Mouse (Mus musculus) cerebellum, adult 2 months (tissue): Measurements from ENCODE around the gene Ttc12. TPM values are rescaled to one million over a fixed set of nuclear protein-coding genes. Genes with fewer than 3 reads are reported as not detected.

Experiments
- DNase-seq, 2 experiments: peaks; one replicate each; pipeline ENCODE4 v3.0.0; 2021
- H3K27ac ChIP-seq: fragments of 200-500 bp; 2 replicates; pipeline ENCODE4 v1.5.1; 2012; ENCODE audit warnings: low read length, control low read depth, inconsistent platforms; ENCODE audit not compliant: insufficient read depth
- H3K27me3 ChIP-seq: fragments of 200-500 bp; 2 replicates; pipeline ENCODE4 v1.6.1; 2012; ENCODE audit warnings: inconsistent platforms, mild to moderate bottlenecking, low read length, moderate library complexity; ENCODE audit not compliant: control insufficient read depth, insufficient read depth
- H3K4me1 ChIP-seq: fragments of 200-500 bp; 2 replicates; pipeline ENCODE4 v1.6.1; 2011; ENCODE audit warnings: low read length; ENCODE audit not compliant: control insufficient read depth, insufficient read depth
- H3K4me3 ChIP-seq: fragments of 200-500 bp; replicated peaks from 2 replicates; pipeline ENCODE3; 2011; ENCODE audit warnings: mild to moderate bottlenecking, low read depth, low read length, control low read depth; ENCODE audit not compliant: insufficient read depth
- CTCF ChIP-seq: fragments of 200-500 bp; IDR thresholded peaks from 2 replicates; pipeline ENCODE4 v1.5.1; 2011; ENCODE audit warnings: low read depth, mild to moderate bottlenecking, control low read depth, low read length, moderate library complexity, borderline replicate concordance; ENCODE audit not compliant: insufficient read depth
- POLR2A ChIP-seq: fragments of 200-500 bp; IDR thresholded peaks from 2 replicates; pipeline ENCODE4 v1.6.1; 2011; ENCODE audit warnings: low read length, control low read depth, borderline replicate concordance; ENCODE audit not compliant: insufficient read depth
- WGBS: fragments of 180-500 bp; shearing (Covaris S2); methylation state at CpG from one replicate; pipeline ENCODE4 v1.1.7; 2018; 5-methylcytosine and 5-hydroxymethylcytosine counted together
- polyA plus RNA-seq: library from polyadenylated mRNA; depleted of rRNA; stranded (reverse); fragments of >200 nt; gene quantifications from 2 replicates; pipeline ENCODE4 v1.2.3, GENCODE M21; 2012

Ttc12 gene
- polyA plus RNA-seq, 1 experiment = 3.3 TPM

GRCm38 (mm10) chr9:49507829-49508585, 22.0 kb upstream of the Ttc12 start:
- TF ChIP-seq POLR2A (no peak), CTCF (no peak)
- H3K4me3 ChIP-seq = no peak overlapping the region
- no peak overlapping the region for H3K27ac ChIP-seq
- 86% methylated on average over 9 of the region's 9 CpGs for WGBS
- DNase-seq = peak in 1 of 2 experiments; percentile 16
- no peaks in the 10 kb centered on the region for H3K27me3 ChIP-seq
- no peaks in the 10 kb centered on the region for H3K4me1 ChIP-seq

GRCm38 (mm10) chr9:49504658-49505057, 18.6 kb upstream of the Ttc12 start:
- H3K4me3 ChIP-seq = no peak overlapping the region
- 35% methylated on average over 5 of the region's 5 CpGs for WGBS
- TF ChIP-seq POLR2A (no peak), CTCF (no peak)
- DNase-seq = no peak
- H3K27me3 ChIP-seq = no peaks in the 10 kb centered on the region
- H3K4me1 ChIP-seq = no peaks in the 10 kb centered on the region
- H3K27ac ChIP-seq = no peak overlapping the region

GRCm38 (mm10) chr9:49502245-49502644, 16.2 kb upstream of the Ttc12 start:
- no peak for TF ChIP-seq CTCF
- 93% methylated on average over 4 of the region's 4 CpGs for WGBS

GRCm38 (mm10) chr9:49499878-49500277, 13.9 kb upstream of the Ttc12 start:
- WGBS = 96% methylated on average over 2 of the region's 2 CpGs
- no peak for TF ChIP-seq CTCF
- Histone ChIP-seq H3K4me3 (no peak overlapping the region), H3K4me1 (no peaks in the 10 kb centered on the region), H3K27me3 (no peaks in the 10 kb centered on the region), H3K27ac (no peak overlapping the region)
- DNase-seq = no peak

More at GRCm38 (mm10) chr9:49502245-49502644, 16.2 kb upstream of the Ttc12 start:
- DNase-seq = no peak
- Histone ChIP-seq H3K27ac (no peak overlapping the region), H3K4me3 (no peak overlapping the region), H3K27me3 (no peaks in the 10 kb centered on the region), H3K4me1 (no peaks in the 10 kb centered on the region)

- Histone ChIP-seq H3K4me3 (no peak overlapping the region), H3K27me3 (no peaks in the 10 kb centered on the region), H3K27ac (no peak overlapping the region), H3K4me1 (no peaks in the 10 kb centered on the region)
- TF ChIP-seq CTCF (peak; percentile 94), POLR2A (no peak)
- peak; percentile 65 to 72 for DNase-seq
- WGBS = 3% methylated on average over 4 of the region's 4 CpGs
Observed at GRCm38 (mm10) chr9:49493979-49494649, 8.1 kb upstream of the Ttc12 start.

GRCm38 (mm10) chr9:49490609-49491008, 4.6 kb upstream of the Ttc12 start:
- no peaks in the 10 kb centered on the region for H3K4me1 ChIP-seq
- no peak for DNase-seq
- no peaks in the 10 kb centered on the region for H3K27me3 ChIP-seq
- 62% methylated on average over 4 of the region's 4 CpGs for WGBS
- TF ChIP-seq POLR2A (no peak), CTCF (no peak)
- H3K27ac ChIP-seq = no peak overlapping the region
- no peak overlapping the region for H3K4me3 ChIP-seq

- H3K27me3 ChIP-seq = no peaks in the 10 kb centered on the region
- H3K4me3 ChIP-seq = no peak overlapping the region
- 33% methylated on average over 16 of the region's 16 CpGs for WGBS
- DNase-seq = peak; percentile 72 to 89
- peak; percentile 100 for TF ChIP-seq CTCF
- no peak for TF ChIP-seq POLR2A
- no peak overlapping the region for H3K27ac ChIP-seq
- H3K4me1 ChIP-seq = no peaks in the 10 kb centered on the region
Observed at GRCm38 (mm10) chr9:49488912-49489895, 3.2 kb upstream of the Ttc12 start.
